Comparison of ENCODE assay signal across 8 mouse cellular contexts in genomic region chr7:78912974-78913474, GRCm38 (mm10). TPM values are rescaled to one million over a fixed set of nuclear protein-coding genes. Genes with fewer than 3 reads are reported as not detected.
A peak's percentile ranks its signal among the peaks of the same experiment; 100 is the strongest.
DNase-seq lines count a peak whose midpoint lies in the region; ATAC-seq and TF ChIP-seq lines count a peak whose summit lies in the region.

TSS of gene Isg20 (plus strand) at chr7:78913424.

- peak within 1 kb of the TSS; percentile 63 for H3K9ac ChIP-seq in liver, embryonic 14.5 days (replicated peaks)

- intact Hi-C loops in gastrocnemius, adult 2 months (cut with DNase I) = no loop called here

- no peak for ATAC-seq in CD4-positive, CD25-positive, alpha-beta regulatory T cell, adult 4 months
- no peak for ATAC-seq in liver, embryonic 14.5 days (ENCODE audit: insufficient read depth)

- H3K9me3 ChIP-seq in liver, embryonic 14.5 days (ENCODE audit: control insufficient read depth, low read length) = no peaks in the 10 kb centered on the region

- no peak for TF ChIP-seq CTCF in gastrocnemius, adult 2 months (IDR thresholded peaks at IDR 0.05)
- TF ChIP-seq CTCF in liver, embryonic 14.5 days (IDR thresholded peaks at IDR 0.05; ENCODE audit: low read depth) = no peak

- H3K36me3 ChIP-seq in liver, embryonic 14.5 days (replicated peaks; ENCODE audit: control insufficient read depth, insufficient read depth, low read depth) = no peaks in the 10 kb centered on the region; the same call in 1 of the 2 replicates

- peaks cover 21 to 32% of the 10 kb centered on the region in 2 experiments for H3K4me1 ChIP-seq in liver, embryonic 14.5 days (replicated peaks; ENCODE audit: control insufficient read depth in 2 of 2, insufficient read depth in 2 of 2, low read length in 1 of 2)

- H3K4me2 ChIP-seq in liver, embryonic 14.5 days (ENCODE audit: low read depth) = peak within 1 kb of the TSS; percentile 77

- no peak for DNase-seq in gastrocnemius, adult 2 months
- no peak for DNase-seq in gastrocnemius, postnatal 10 days
- DNase-seq in gonadal fat pad, adult 2 months (ENCODE audit: low read depth) = no peak
- no peak for DNase-seq in liver, embryonic 14.5 days (ENCODE audit: low read depth in 3 of 3, low spot score in 3 of 3)
- DNase-seq in cerebellum, adult 18-20 months = no peak
- DNase-seq in retina, embryonic 14.5 days (ENCODE audit: low spot score) = no peak
- no peak for DNase-seq in kidney, adult 18-20 months

- H3K27ac ChIP-seq in gastrocnemius, adult 2 months = peak within 1 kb of the TSS; percentile 71
- peak within 1 kb of the TSS; percentile 53 for H3K27ac ChIP-seq in liver, embryonic 14.5 days

- whole genome bisulfite sequencing in liver, embryonic 14.5 days (ENCODE audit: insufficient replicate concordance) = 50% methylated on average over 5 of the region's 5 CpGs

- no peaks in the 10 kb centered on the region for H3K27me3 ChIP-seq in liver, embryonic 14.5 days (ENCODE audit: control insufficient read depth, insufficient read depth, low read length)

- no peak for TF ChIP-seq EP300 in liver, embryonic 14.5 days (IDR thresholded peaks at IDR 0.05; ENCODE audit: low read depth)

- peak within 1 kb of the TSS; percentile 64 for H3K4me3 ChIP-seq in gastrocnemius, adult 2 months
- peak within 1 kb of the TSS; percentile 58 to 61 for H3K4me3 ChIP-seq in liver, embryonic 14.5 days (ENCODE audit: insufficient read depth in 1 of 2, low read depth in 2 of 2, low read length in 2 of 2)

RNA-seq across cellular contexts. Expression of gene Isg20, which starts in this region (rescaled TPM):
- total RNA-seq in gastrocnemius, adult 2 months (2021) = 1 to 10 TPM in 1 of 2 experiments, under 1 TPM in 1; 0.92 to 1.8 TPM
- total RNA-seq in gastrocnemius, postnatal 10 days (2021) = 1 to 10 TPM in 1 of 2 experiments, under 1 TPM in 1; 0.89 to 3.6 TPM
- 100 to 1,000 TPM; 108 to 134 TPM for polyA plus RNA-seq in CD4-positive, CD25-positive, alpha-beta regulatory T cell, adult 4 months (2017; shearing (Covaris generic))
- 314 and 327 TPM in 2 replicates for polyA plus RNA-seq in gonadal fat pad, adult 2 months (2012; rRNA removed)
- 47.0 and 47.2 TPM in 2 replicates for polyA plus RNA-seq in liver, embryonic 14.5 days (2012; rRNA removed)
- 52.7 and 72.1 TPM in 2 replicates for polyA plus RNA-seq in liver, embryonic 14.5 days (2014; fragmentation: Nextera tagmentation; extraction: Ambion mirVana)
